Mouse (Mus musculus) mouse embryonic stem cell (cell line): ENCODE results near the gene 2310007B03Rik.

Experiments used
- in situ Hi-C, 2 experiments: fragments of 300-500 bp; cut with MboI; formaldehyde crosslinking; loops; 1 replicate in 1 of 2; 3 replicates in 1 of 2; pipeline ENCODE4 v1.14.3; 2019 to 2020; ENCODE audit warnings: low sequenced_read_pairs in 2 of 2, low pct_unique_long_range_greater_than_20kb in 1 of 2, mixed read lengths in 1 of 2; ENCODE audit not compliant: unreplicated experiment in 1 of 2

Gene 2310007B03Rik

GRCm38 (mm10) chr1:93123179-93123854, 37.4 kb downstream of the 2310007B03Rik start:
- in situ Hi-C loops, result no loop called here

- in situ Hi-C loops, result no loop called here
Observed at GRCm38 (mm10) chr1:93118816-93119215, 41.9 kb downstream of the 2310007B03Rik start.

- in situ Hi-C loops, result no loop called here
Observed at GRCm38 (mm10) chr1:93115471-93115870, 45.3 kb downstream of the 2310007B03Rik start.

GRCm38 (mm10) chr1:93114713-93115463, 45.9 kb downstream of the 2310007B03Rik start:
- in situ Hi-C loops, result no loop called here

GRCm38 (mm10) chr1:93102700-93103099, 58.0 kb downstream of the 2310007B03Rik start:
- in situ Hi-C loops, result no loop called here

- in situ Hi-C loops, result no loop called here
Observed at GRCm38 (mm10) chr1:93101571-93102061, 59.1 kb downstream of the 2310007B03Rik start, which contains the start of gene Kif1a. Gene Kif1a, minus strand, starts transcription at chr1:93101951.
